Mouse (Mus musculus) adrenal gland, adult (tissue): ENCODE measurements at regions not wholly inside any gene's neighbourhood (a gene's known extent, or its start where the extent isn't known, plus 50 kb on each side); places are given as distances from the start of the nearest gene placed in this dataset.

ENCODE experiments used
- DNase-seq, 2 experiments: peaks; one replicate each; pipeline ENCODE4 v3.0.0; 2022 to 2023; ENCODE audit warnings: low spot score in 1 of 2; ENCODE audit not compliant: inconsistent age in 2 of 2

- DNase-seq = no peak
These were observed 201.9 kb downstream of the Tmem38b start for GRCm38 (mm10) chr4:54027565-54028237.

- no peak for DNase-seq
These were observed 219.6 kb downstream of the Tmem38b start for GRCm38 (mm10) chr4:54045258-54046029.

DNA sequence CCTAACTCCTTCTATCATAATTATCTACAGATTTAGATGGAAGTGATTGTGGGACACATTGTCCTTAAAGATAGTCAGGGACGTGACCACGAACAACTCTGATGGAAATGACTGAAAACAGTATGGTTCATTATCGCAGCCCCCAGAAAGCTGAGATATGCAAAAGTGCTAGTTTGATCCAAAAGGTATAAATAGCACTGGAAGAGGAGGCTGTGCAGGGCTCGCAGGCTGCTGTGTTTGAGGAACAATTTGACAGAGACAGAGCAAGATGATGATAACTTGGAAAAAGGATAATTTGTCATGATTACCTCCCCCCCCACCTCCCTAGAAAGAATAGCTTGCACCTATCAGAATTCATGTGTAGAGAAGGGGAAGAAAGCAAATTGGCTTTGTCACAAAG lies 238.5 kb downstream of the Tmem38b start:
- no peak for DNase-seq

- DNase-seq = peak; percentile 65 to 74
These were observed 246.1 kb downstream of the Tmem38b start for GRCm38 (mm10) chr4:54071951-54072350.

DNA sequence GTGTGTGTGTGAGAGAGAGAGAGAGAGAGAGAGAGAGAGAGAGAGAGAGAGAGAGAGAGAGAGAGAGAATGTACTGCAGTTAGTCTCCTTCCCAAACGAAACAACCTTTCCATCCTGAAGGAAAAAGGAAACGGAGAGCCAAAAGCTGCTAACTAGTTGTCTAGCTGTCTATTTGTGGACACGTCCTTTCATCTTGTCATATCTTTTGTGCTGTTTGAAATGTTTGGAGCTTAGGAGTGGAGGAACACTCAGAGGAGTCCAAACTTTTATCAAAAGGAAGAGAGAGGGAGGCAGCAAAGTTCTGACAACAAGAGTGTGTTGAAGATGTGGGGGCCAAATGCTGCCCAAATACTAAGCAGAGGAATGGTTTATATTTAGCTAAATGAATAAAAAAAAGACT lies 246.6 kb downstream of the Tmem38b start:
- peak in 1 of 2 experiments; percentile 46 for DNase-seq

- no peak for DNase-seq
These were observed 247.1 kb downstream of the Tmem38b start for GRCm38 (mm10) chr4:54072932-54073331.

DNA sequence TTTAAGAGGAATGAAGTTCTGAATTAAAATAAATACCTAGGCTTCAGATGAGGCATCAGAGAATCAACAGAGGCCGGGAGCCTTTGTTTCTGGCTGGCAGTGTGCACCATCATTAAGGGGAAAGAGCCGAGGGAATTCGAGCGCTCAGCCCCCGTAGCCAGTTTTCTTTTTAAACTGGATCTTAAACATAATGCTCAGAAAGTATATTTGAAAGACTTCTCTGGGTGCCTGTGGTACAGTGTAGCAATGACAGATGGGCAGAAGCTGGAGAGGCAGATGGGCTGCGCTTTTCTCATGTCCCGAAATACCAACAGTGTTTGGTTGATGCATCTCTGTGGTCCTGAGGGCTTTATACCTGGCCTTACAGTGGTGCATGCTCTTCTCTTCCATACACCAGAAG lies 247.6 kb downstream of the Tmem38b start:
- no peak for DNase-seq

DNA sequence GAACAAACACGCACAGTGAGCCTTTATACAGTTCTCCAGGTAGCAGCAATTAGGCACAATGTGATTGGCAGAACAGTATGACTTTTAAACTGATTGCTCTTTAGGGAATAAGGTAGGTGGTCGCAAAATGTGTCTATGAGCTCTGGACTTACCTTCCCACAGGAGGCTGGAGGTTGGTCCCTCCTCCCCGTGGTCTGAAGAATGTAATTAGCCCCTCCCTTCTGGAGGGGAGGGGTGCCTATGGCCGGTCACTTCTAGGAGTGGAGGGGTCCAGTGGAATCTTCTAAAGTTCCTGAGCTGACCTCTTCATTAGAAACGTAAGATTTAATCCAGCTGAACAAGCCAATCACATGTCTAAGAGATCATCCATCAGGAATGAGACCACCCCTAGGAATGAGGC lies 248.4 kb downstream of the Tmem38b start:
- no peak for DNase-seq

DNA sequence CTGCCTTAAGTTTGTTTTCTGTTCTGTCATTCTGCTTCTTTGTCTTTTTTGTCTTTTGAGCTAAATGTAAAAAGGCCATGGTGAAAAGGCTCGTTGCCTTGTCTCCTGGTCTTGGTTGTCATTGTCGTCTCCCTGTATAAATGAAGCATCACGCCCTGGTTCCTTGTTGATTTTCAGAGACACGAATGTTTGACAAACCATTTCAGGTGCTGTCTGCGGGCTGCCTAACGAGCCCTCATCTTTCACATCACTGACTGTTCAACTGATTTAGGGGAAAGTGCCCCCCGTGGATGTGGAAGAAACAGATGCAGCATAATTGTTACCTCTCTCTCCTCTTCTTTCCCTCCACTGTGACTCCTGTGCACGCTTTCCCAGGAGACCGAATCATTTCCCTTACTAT lies 254.7 kb downstream of the Tmem38b start:
- no peak for DNase-seq

- no peak for DNase-seq
These were observed 255.6 kb downstream of the Tmem38b start for GRCm38 (mm10) chr4:54081411-54081810.

DNA sequence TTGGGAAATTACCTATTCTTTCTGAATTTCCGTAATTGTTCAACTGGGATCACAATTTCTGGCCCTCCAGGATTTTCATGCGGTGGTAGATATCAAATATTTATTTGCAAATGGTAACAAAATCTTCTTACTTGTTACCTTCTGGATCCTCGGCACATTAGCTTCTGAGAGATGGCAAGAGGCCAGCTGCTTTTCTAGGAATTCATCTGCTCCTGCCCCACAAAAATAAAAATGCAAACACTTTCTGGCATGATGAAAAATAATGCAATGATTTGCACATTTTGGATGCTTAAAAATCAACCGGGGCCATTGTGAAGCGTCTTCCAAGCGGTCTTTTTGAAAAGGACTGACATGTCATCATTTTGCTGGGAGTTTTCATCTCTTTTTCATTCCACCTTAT lies 258.9 kb downstream of the Tmem38b start:
- no peak for DNase-seq

GRCm38 (mm10) chr4:54094285-54094997 lies 268.6 kb downstream of the Tmem38b start:
- no peak for DNase-seq

DNA sequence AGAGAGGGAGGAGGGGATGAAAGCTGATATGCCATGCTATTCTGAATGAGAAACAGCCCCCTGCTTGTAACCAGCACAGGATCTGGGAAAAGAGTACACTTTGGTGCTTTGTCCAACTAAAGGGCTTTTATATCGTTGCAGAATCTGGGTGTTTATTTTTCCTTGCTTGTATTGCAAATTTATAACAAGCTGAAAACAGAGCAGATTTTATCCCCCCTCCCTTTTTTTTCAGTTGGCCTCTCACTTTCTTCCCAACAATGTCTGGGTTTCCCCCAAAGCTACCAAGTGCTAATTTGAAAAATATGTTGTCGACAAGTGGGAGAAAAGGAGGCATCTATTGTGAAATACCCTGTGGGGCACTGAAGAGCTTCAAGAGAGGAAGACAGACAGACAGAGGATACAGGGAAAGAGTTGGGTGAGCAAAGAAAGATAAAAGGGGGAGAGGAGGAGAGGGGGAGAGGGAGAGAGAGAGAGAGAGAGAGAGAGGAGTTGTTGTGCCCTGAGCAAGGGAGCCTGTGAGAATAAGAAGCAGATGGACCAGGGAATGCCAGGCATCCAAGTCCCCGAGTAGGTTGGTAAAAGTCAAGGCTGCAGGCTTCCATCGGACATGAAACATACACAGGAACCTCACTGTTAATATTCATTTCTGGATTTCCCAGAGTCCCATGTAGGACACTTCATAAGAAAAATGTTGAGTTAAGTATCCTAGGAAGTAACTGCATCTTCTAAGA lies 269.5 kb downstream of the Tmem38b start:
- DNase-seq = peak in 1 of 2 experiments; percentile 36

- no peak for DNase-seq
These were observed 271.7 kb downstream of the Tmem38b start for GRCm38 (mm10) chr4:54097543-54097942.

GRCm38 (mm10) chr4:54100282-54100681 lies 274.4 kb downstream of the Tmem38b start:
- DNase-seq = no peak

DNA sequence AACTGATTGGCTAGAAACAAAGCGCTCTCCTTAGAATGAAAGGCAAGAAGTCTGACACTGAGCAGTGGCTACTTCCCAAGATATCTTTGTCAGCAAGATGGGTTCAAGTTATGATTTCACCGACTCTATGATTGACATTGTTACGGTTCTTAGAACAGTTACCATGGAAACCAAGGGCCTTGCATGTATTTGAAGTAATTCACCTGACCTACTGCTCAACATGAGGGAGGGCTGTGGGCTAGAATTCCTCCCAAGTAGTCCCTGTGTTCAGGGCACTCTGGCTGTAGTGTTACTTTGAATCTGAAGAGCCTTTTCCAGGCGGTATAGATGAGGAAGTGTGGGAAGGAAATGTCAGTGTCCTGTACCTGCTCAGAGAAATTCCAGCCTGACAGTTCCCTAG lies 281.1 kb downstream of the Tmem38b start:
- no peak for DNase-seq

DNA sequence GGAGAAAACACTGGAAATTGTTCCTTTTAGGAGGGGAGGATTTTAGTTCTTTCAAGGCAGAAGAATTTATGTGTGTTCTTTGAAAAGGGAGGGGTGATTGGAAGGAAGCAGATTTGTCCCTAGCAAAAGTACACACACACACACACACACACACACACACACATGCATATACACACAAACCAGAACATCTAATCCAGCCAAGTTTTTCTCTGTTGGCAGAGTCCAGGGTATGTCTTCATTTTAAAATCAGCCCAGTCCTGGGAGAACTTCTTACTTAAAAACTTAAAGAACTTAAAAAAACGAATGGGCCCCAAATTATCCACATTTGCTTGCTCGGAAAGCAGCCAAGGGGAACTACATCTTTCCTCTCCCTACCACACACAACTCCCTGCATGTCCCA lies 290.5 kb downstream of the Tmem38b start:
- no peak for DNase-seq

GRCm38 (mm10) chr4:54118179-54118846 lies 292.5 kb downstream of the Tmem38b start:
- DNase-seq = no peak

DNA sequence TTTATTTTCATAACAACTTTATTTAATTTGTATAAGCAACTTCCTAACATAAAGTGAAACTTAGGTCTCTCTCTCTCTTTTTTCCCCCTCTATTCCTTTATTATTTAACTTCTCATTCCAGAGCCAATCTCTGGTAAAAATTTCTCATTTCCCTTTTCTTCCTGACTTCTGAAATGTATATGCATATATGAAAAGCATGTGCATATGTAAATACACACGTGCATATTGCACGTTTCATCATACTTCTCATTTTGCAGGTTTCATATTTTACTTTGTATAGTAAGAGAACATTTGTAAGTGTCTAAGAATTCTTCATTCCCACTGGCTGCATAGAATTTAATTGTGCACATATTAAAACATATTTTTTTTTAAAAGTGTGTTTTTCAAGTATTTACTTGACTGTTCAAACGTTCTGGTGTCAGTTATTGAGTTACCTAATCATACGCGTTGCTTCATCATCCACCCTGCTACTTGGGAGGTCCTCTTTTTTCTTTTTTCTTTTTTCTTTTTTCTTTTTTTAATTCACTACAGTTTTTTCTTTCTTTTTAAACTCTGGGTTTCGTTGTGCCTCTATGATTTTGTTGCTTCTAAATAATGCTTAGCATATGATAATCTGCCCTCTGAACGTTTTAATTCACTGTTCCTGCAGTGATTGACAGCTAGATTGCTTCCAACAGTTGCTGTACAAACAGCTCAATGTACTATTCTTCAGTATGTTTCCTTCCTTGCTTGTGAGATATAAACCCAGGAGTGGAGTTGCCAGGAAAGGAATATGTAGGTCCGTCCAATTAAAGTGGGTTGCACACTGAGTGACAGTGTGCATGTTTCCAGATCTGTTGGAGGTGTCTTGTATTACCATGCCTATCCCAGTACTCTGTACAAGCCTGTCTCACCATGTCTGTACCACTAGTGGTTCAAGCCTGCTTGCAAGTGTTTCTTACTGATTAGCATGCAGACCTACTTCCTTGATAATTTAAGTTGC lies 303.2 kb downstream of the Tmem38b start:
- no peak for DNase-seq

DNA sequence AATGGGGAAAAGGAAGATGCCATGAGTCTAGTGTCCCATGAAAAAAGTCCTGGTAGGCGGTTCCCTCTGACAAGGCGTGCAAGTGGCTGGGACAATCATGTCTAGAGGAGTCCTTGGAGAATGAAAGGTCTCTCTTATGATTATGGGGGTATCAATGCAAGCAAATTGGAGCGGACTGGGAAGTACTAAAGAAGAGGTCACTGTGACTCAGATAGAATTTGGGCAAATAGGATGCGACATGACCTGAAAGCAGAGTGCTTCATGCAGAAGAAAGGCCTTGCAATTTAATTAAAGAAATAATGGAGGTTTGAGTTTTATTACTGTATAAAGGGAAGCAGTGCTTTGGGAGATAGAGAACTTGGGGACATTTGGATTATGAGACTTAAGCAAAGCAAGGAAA lies 330.3 kb downstream of the Tmem38b start:
- DNase-seq = no peak
